Mouse (Mus musculus) limb, embryonic 14.5 days (tissue): ENCODE results near the gene Ankrd36. TPM values are rescaled to one million over a fixed set of nuclear protein-coding genes. Genes with fewer than 3 reads are reported as not detected.

Experiments used
- ATAC-seq: fragments of 200-750 bp; cut with Nextera tagmentation; 2 replicates; pipeline ENCODE4 v1.8.0; 2017; ENCODE audit warnings: low read depth, moderate number of reproducible peaks, moderate TSS enrichment; ENCODE audit not compliant: low FRiP score
- DNase-seq: peaks from one replicate; pipeline ENCODE4 v3.0.0-alpha.2; 2015; ENCODE audit warnings: low spot score
- H3K27ac ChIP-seq: fragments of 300-500 bp; sonication (generic); replicated peaks from 2 replicates; pipeline ENCODE4 v1.5.1; 2014; ENCODE audit warnings: low read depth, mild to moderate bottlenecking, low read length, moderate library complexity, mixed read lengths
- H3K27me3 ChIP-seq: fragments of 300-500 bp; sonication (generic); 2 replicates; pipeline ENCODE4 v1.6.1; 2014; ENCODE audit warnings: low read length, mixed read lengths; ENCODE audit not compliant: control insufficient read depth, insufficient read depth
- H3K36me3 ChIP-seq: fragments of 300-500 bp; sonication (generic); 2 replicates; pipeline ENCODE4 v1.6.1; 2014; ENCODE audit warnings: mild to moderate bottlenecking, low read length, moderate library complexity, mixed read lengths; ENCODE audit not compliant: control insufficient read depth, insufficient read depth
- H3K4me1 ChIP-seq: fragments of 300-500 bp; sonication (generic); 2 replicates; pipeline ENCODE4 v1.6.1; 2014; ENCODE audit warnings: antibody characterized with exemption, low read length, mixed read lengths; ENCODE audit not compliant: control insufficient read depth, insufficient read depth
- H3K4me2 ChIP-seq: fragments of 300-500 bp; sonication (generic); replicated peaks from 2 replicates; pipeline ENCODE4 v1.6.1; 2014; ENCODE audit warnings: low read depth, mild to moderate bottlenecking, low read length, moderate library complexity; ENCODE audit not compliant: severe bottlenecking
- H3K4me3 ChIP-seq: fragments of 300-500 bp; sonication (generic); replicated peaks from 2 replicates; pipeline ENCODE4 v1.5.1; 2014; ENCODE audit warnings: low read length
- H3K9ac ChIP-seq: fragments of 300-500 bp; sonication (generic); 2 replicates; pipeline ENCODE4 v1.6.1; 2014; ENCODE audit warnings: mild to moderate bottlenecking, low read depth, low read length, moderate library complexity; ENCODE audit not compliant: severe bottlenecking
- H3K9me3 ChIP-seq: fragments of 300-500 bp; sonication (generic); 2 replicates; pipeline ENCODE4 v1.6.1; 2016; ENCODE audit warnings: low read length; ENCODE audit not compliant: control insufficient read depth
- POLR2A ChIP-seq: fragments of 200-500 bp; IDR thresholded peaks from 2 replicates; pipeline ENCODE4 v1.8.0; 2012; ENCODE audit warnings: inconsistent platforms, mild to moderate bottlenecking, moderate library complexity, borderline replicate concordance; ENCODE audit not compliant: insufficient read depth, insufficient read length; ENCODE audit errors: extremely low read depth
- WGBS: fragments of 180-500 bp; shearing (Covaris S2); extraction: QIAGEN DNeasy Blood & Tissue Kit; methylation state at CpG from one replicate; pipeline ENCODE4 v1.1.7; 2014; 5-methylcytosine and 5-hydroxymethylcytosine counted together
- polyA plus RNA-seq, 2 experiments: library from polyadenylated mRNA; depleted of rRNA in 1 of 2; stranded (reverse) in 1 of 2; unstranded in 1 of 2; fragments of >200 nt; fragmentation: Nextera tagmentation in 1 of 2; extraction: Ambion mirVana in 1 of 2; gene quantifications; 2 replicates each; pipeline versions ENCODE4 v1.2.1 to v1.2.3; 2012 to 2014

Ankrd36 gene
- polyA plus RNA-seq, 2 experiments = 0.03 TPM; not detected in 1

GRCm38 (mm10) chr11:5525418-5525817 is 44.1 kb upstream of the Ankrd36 start:
- Histone ChIP-seq H3K36me3 (peaks cover 75% of the 10 kb centered on the region), H3K27me3 (no peaks in the 10 kb centered on the region), H3K4me1 (peaks cover 11% of the 10 kb centered on the region), H3K4me2 (no peak overlapping the region), H3K9ac (no peak overlapping the region), H3K4me3 (no peak overlapping the region), H3K27ac (no peak overlapping the region), H3K9me3 (no peaks in the 10 kb centered on the region)
- ATAC-seq (no peak), DNase-seq (no peak)
- 82% methylated on average over 4 of the region's 4 CpGs for WGBS
- TF ChIP-seq POLR2A = no peak

GRCm38 (mm10) chr11:5526573-5527439 is 42.7 kb upstream of the Ankrd36 start:
- DNase-seq (no peak), ATAC-seq (no peak)
- WGBS = 87% methylated on average over 7 of the region's 7 CpGs
- Histone ChIP-seq H3K9me3 (no peaks in the 10 kb centered on the region), H3K27me3 (no peaks in the 10 kb centered on the region), H3K27ac (no peak overlapping the region), H3K36me3 (peaks cover 88% of the 10 kb centered on the region), H3K4me3 (no peak overlapping the region), H3K4me1 (peaks cover 11% of the 10 kb centered on the region), H3K4me2 (no peak overlapping the region), H3K9ac (no peak overlapping the region)
- TF ChIP-seq POLR2A = no peak

- H3K36me3 ChIP-seq = peaks cover 90% of the 10 kb centered on the region
Observed at GRCm38 (mm10) chr11:5527865-5528523, 41.5 kb upstream of the Ankrd36 start.

GRCm38 (mm10) chr11:5528841-5529240 is 40.6 kb upstream of the Ankrd36 start:
- 56% methylated on average over 5 of the region's 5 CpGs for WGBS

More at GRCm38 (mm10) chr11:5527865-5528523, 41.5 kb upstream of the Ankrd36 start:
- H3K4me2 ChIP-seq = no peak overlapping the region
- H3K4me3 ChIP-seq = no peak overlapping the region
- H3K4me1 ChIP-seq = peaks cover 2% of the 10 kb centered on the region
- WGBS = 88% methylated on average over 5 of the region's 5 CpGs
- ATAC-seq (no peak), DNase-seq (no peak)
- H3K9me3 ChIP-seq = no peaks in the 10 kb centered on the region
- no peak overlapping the region for H3K9ac ChIP-seq
- H3K27ac ChIP-seq = no peak overlapping the region
- no peaks in the 10 kb centered on the region for H3K27me3 ChIP-seq
- no peak for TF ChIP-seq POLR2A

GRCm38 (mm10) chr11:5530172-5530571 is 39.3 kb upstream of the Ankrd36 start:
- Histone ChIP-seq H3K27me3 (no peaks in the 10 kb centered on the region), H3K36me3 (peaks cover 90% of the 10 kb centered on the region), H3K4me2 (no peak overlapping the region), H3K9ac (no peak overlapping the region), H3K4me1 (no peaks in the 10 kb centered on the region), H3K27ac (no peak overlapping the region), H3K4me3 (no peak overlapping the region), H3K9me3 (no peaks in the 10 kb centered on the region)
- no peak for ATAC-seq
- no peak for TF ChIP-seq POLR2A
- no peak for DNase-seq
- WGBS = 81% methylated on average over 5 of the region's 5 CpGs

More at GRCm38 (mm10) chr11:5528841-5529240, 40.6 kb upstream of the Ankrd36 start:
- Histone ChIP-seq H3K27me3 (no peaks in the 10 kb centered on the region), H3K4me2 (no peak overlapping the region), H3K4me3 (no peak overlapping the region), H3K9me3 (no peaks in the 10 kb centered on the region), H3K27ac (no peak overlapping the region), H3K9ac (no peak overlapping the region), H3K4me1 (no peaks in the 10 kb centered on the region; the same call in 1 of the 2 replicates), H3K36me3 (peaks cover 90% of the 10 kb centered on the region)
- ATAC-seq (no peak), DNase-seq (no peak)
- TF ChIP-seq POLR2A = no peak
